Mouse (Mus musculus) myocyte (in vitro differentiated cells): Measurements from ENCODE around the gene Fam129b.

Experiments
- CEBPB ChIP-seq: IDR thresholded peaks from 2 replicates; pipeline ENCODE4 v1.6.1; 2011; ENCODE audit warnings: mild to moderate bottlenecking, moderate library complexity; ENCODE audit not compliant: poor library complexity, insufficient read depth, severe bottlenecking
- E2F4 ChIP-seq: IDR thresholded peaks from one replicate; pipeline ENCODE4 v1.6.1; 2011; ENCODE audit warnings: mild to moderate bottlenecking, control low read depth, moderate library complexity; ENCODE audit not compliant: insufficient read depth
- MAX ChIP-seq: IDR thresholded peaks from one replicate; pipeline ENCODE4 v1.6.1; 2011; ENCODE audit warnings: low read depth, mild to moderate bottlenecking, control low read depth
- MYOD1 ChIP-seq, 3 experiments: IDR thresholded peaks; one replicate each; pipeline ENCODE4 v1.6.1; 2011; ENCODE audit warnings: control low read depth in 2 of 3, low read depth in 2 of 3, mild to moderate bottlenecking in 2 of 3, moderate library complexity in 1 of 3; ENCODE audit not compliant: insufficient read length in 2 of 3, control insufficient read depth in 1 of 3
- MYOG ChIP-seq, 3 experiments: IDR thresholded peaks; one replicate each; pipeline ENCODE4 v1.6.1; 2011; ENCODE audit warnings: control low read depth in 2 of 3, low read depth in 2 of 3, mild to moderate bottlenecking in 2 of 3; ENCODE audit not compliant: insufficient read length in 2 of 3, control insufficient read depth in 1 of 3, insufficient read depth in 1 of 3
- POLR2A ChIP-seq: IDR thresholded peaks from one replicate; pipeline ENCODE4 v1.6.1; 2011; ENCODE audit warnings: low read depth, mild to moderate bottlenecking, control low read depth, moderate library complexity; ENCODE audit not compliant: insufficient read length
- POLR2AphosphoS2 ChIP-seq: IDR thresholded peaks from one replicate; pipeline ENCODE4 v1.6.1; 2011; ENCODE audit warnings: low read depth, control low read depth; ENCODE audit not compliant: insufficient read length
- TCF12 ChIP-seq: IDR thresholded peaks from one replicate; pipeline ENCODE4 v1.6.1; 2011; ENCODE audit warnings: mild to moderate bottlenecking, control low read depth; ENCODE audit not compliant: poor library complexity, insufficient read depth, severe bottlenecking
- USF1 ChIP-seq: IDR thresholded peaks from one replicate; pipeline ENCODE4 v1.6.1; 2011; ENCODE audit warnings: low read depth, mild to moderate bottlenecking, control low read depth, moderate library complexity

DNA sequence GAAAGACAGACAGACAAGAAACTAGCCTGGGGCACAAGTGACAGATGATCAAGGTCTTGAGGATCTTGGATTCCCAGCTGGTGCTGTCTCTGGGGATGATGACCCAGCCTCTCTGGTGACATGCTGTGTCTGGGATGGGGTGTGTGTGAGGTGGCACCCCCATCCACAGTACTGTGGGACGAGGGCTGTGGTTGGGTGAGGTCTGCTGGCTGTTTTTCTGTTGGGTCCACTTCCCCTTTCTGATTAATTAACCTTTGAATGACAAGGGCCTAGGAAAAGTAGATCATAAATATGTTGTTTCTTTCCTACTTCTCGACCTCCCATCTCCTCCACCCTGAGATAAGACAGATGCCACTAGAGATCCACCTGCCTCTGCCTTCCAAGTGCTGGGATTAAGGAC is 18.2 kb downstream of the Fam129b start:
- TF ChIP-seq POLR2A (no peak), POLR2AphosphoS2 (no peak), CEBPB (no peak), MYOD1 (IDR thresholded peaks at IDR 0.05; ENCODE audit: control insufficient read depth in 1 of 3, insufficient read length in 2 of 3, low read depth in 2 of 3) (peak in 1 of 3 experiments; percentile 44), E2F4 (no peak), TCF12 (no peak), MYOG (IDR thresholded peaks at IDR 0.05; ENCODE audit: control insufficient read depth in 1 of 3, insufficient read depth in 1 of 3, insufficient read length in 2 of 3, low read depth in 2 of 3) (peak in 1 of 3 experiments; percentile 45), USF1 (no peak), MAX (no peak)
